Mouse (Mus musculus) forebrain, embryonic 12.5 days (tissue): ENCODE results near the gene Ddx46. TPM values are rescaled to one million over a fixed set of nuclear protein-coding genes. Genes with fewer than 3 reads are reported as not detected.
"Not testable (repeated sequence)": the region's sequence is repeated elsewhere in the genome, so short reads cannot be mapped to it uniquely, and the experiment has no call there.

Experiments used
- ATAC-seq: fragments of 200-750 bp; cut with Nextera tagmentation; 2 replicates; pipeline ENCODE4 v1.8.0; 2017; ENCODE audit warnings: moderate TSS enrichment; ENCODE audit not compliant: low FRiP score
- H3K27ac ChIP-seq: fragments of 300-500 bp; sonication (generic); 2 replicates; pipeline ENCODE4 v1.5.1; 2016; ENCODE audit warnings: mild to moderate bottlenecking
- H3K27me3 ChIP-seq: fragments of 300-500 bp; sonication (generic); 2 replicates; pipeline ENCODE4 v1.6.1; 2016; ENCODE audit warnings: mild to moderate bottlenecking
- H3K36me3 ChIP-seq: fragments of 300-500 bp; sonication (generic); replicated peaks from 2 replicates; pipeline ENCODE4 v1.6.1; 2016; ENCODE audit warnings: mild to moderate bottlenecking
- H3K4me1 ChIP-seq: fragments of 300-500 bp; sonication (generic); 2 replicates; pipeline ENCODE4 v1.6.1; 2016
- H3K4me2 ChIP-seq: fragments of 300-500 bp; sonication (generic); 2 replicates; pipeline ENCODE4 v1.6.1; 2016; ENCODE audit warnings: mild to moderate bottlenecking, moderate library complexity
- H3K4me3 ChIP-seq: fragments of 300-500 bp; sonication (generic); replicated peaks from 2 replicates; pipeline ENCODE4 v1.5.1; 2016; ENCODE audit warnings: mild to moderate bottlenecking
- H3K9ac ChIP-seq: fragments of 300-500 bp; sonication (generic); 2 replicates; pipeline ENCODE4 v1.6.1; 2016; ENCODE audit warnings: mild to moderate bottlenecking
- H3K9me3 ChIP-seq: fragments of 300-500 bp; sonication (generic); 2 replicates; pipeline ENCODE4 v1.6.1; 2016
- WGBS: fragments of 180-500 bp; shearing (Covaris S2); methylation state at CpG from one replicate; pipeline ENCODE4 v1.1.7; 2016; 5-methylcytosine and 5-hydroxymethylcytosine counted together
- polyA plus RNA-seq: library from polyadenylated mRNA; unstranded; fragments of >200 nt; fragmentation: Nextera tagmentation; extraction: Ambion mirVana; gene quantifications from 2 replicates; pipeline ENCODE4 v1.2.1, GENCODE M21; 2016

The Ddx46 gene
- polyA plus RNA-seq, 1 experiment from 2014 or later, result 47.4 TPM

- no peak overlapping the region for H3K4me2 ChIP-seq
Measured at GRCm38 (mm10) chr13:55607624-55608006, 27.2 kb upstream of the Ddx46 start.

DNA sequence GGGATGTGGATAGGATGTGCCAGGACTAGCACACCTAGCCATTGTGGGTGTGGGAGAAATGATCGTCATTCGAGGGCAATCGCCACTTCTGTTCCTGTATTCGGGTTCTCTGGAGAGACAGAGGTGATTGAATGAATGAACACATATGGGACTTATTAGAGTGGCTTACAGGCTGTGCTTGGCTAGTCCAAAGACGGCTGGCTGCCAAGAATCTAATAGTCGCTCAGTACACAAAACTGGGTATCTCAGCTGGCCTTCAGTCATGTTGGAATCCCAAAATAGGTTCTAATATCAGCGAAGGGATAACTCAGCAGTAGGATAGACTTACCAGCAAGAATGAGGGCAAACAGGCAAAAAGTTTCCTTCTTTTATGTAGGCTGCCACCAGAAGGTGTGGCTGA, 22.8 kb upstream of the Ddx46 start:
- Histone ChIP-seq H3K9ac (no peak overlapping the region), H3K27ac (no peak overlapping the region), H3K4me3 (no peak overlapping the region), H3K4me1 (no peaks in the 10 kb centered on the region), H3K27me3 (no peaks in the 10 kb centered on the region), H3K9me3 (no peaks in the 10 kb centered on the region), H3K4me2 (no peak overlapping the region), H3K36me3 (peaks cover 31% of the 10 kb centered on the region)
- 89% methylated on average over 7 of the region's 7 CpGs for WGBS
- ATAC-seq, result no peak

More at GRCm38 (mm10) chr13:55607624-55608006, 27.2 kb upstream of the Ddx46 start:
- H3K4me1 ChIP-seq, result no peaks in the 10 kb centered on the region
- no peaks in the 10 kb centered on the region for H3K27me3 ChIP-seq
- 84% methylated on average over 2 of the region's 2 CpGs for WGBS
- H3K36me3 ChIP-seq, result peaks cover 41% of the 10 kb centered on the region
- H3K4me3 ChIP-seq, result no peak overlapping the region
- no peaks in the 10 kb centered on the region for H3K9me3 ChIP-seq
- no peak for ATAC-seq
- H3K27ac ChIP-seq, result no peak overlapping the region
- H3K9ac ChIP-seq, result no peak overlapping the region

- no peak overlapping the region for H3K27ac ChIP-seq
- no peaks in the 10 kb centered on the region for H3K9me3 ChIP-seq
- H3K27me3 ChIP-seq, result no peaks in the 10 kb centered on the region; the same call in 1 of the 2 replicates
- no peak for ATAC-seq
- peaks cover 18% of the 10 kb centered on the region for H3K36me3 ChIP-seq
- WGBS, result 53% methylated on average over 5 of the region's 5 CpGs
- H3K9ac ChIP-seq, result no peak overlapping the region
- no peak overlapping the region for H3K4me2 ChIP-seq
- no peaks in the 10 kb centered on the region for H3K4me1 ChIP-seq
- H3K4me3 ChIP-seq, result no peak overlapping the region
Measured at GRCm38 (mm10) chr13:55613471-55613870, 21.4 kb upstream of the Ddx46 start.

DNA sequence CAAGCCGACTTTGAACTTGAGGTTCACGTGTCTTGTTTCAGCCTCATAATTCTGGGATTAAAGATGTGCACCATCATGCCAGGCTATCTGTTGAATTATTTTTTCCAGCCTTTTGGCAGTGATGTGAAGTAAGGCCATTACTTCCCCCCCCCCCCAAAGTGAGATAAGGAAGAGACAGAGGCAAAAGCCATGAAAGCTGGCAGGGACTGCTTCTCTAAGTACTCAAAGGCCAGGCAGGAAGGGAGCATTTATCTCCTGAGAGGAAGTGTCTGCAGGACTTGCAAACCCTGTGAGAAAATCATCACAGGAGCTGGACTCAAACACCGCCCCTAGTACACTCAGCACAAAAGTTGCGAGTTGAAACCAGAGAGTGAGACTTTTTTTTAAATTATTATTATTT, 15.5 kb upstream of the Ddx46 start:
- WGBS, result 93% methylated on average over 4 of the region's 4 CpGs
- peaks cover 14% of the 10 kb centered on the region for H3K4me1 ChIP-seq
- H3K27ac ChIP-seq, result no peak overlapping the region
- no peak overlapping the region for H3K4me2 ChIP-seq
- H3K9me3 ChIP-seq, result no peaks in the 10 kb centered on the region
- H3K27me3 ChIP-seq, result no peaks in the 10 kb centered on the region; the same call in 1 of the 2 replicates
- no peak for ATAC-seq
- no peak overlapping the region for H3K9ac ChIP-seq
- H3K4me3 ChIP-seq, result no peak overlapping the region
- H3K36me3 ChIP-seq, result no peaks in the 10 kb centered on the region

GRCm38 (mm10) chr13:55620275-55620674, 14.6 kb upstream of the Ddx46 start:
- Histone ChIP-seq H3K27ac (no peak overlapping the region), H3K27me3 (no peaks in the 10 kb centered on the region; the same call in 1 of the 2 replicates), H3K4me2 (no peak overlapping the region), H3K4me1 (peaks cover 23% of the 10 kb centered on the region), H3K9ac (no peak overlapping the region), H3K36me3 (peaks cover 8% of the 10 kb centered on the region; the same call in 1 of the 2 replicates), H3K4me3 (no peak overlapping the region), H3K9me3 (no peaks in the 10 kb centered on the region)
- ATAC-seq, result no peak
- WGBS, result 93% methylated on average over 2 of the region's 2 CpGs

DNA sequence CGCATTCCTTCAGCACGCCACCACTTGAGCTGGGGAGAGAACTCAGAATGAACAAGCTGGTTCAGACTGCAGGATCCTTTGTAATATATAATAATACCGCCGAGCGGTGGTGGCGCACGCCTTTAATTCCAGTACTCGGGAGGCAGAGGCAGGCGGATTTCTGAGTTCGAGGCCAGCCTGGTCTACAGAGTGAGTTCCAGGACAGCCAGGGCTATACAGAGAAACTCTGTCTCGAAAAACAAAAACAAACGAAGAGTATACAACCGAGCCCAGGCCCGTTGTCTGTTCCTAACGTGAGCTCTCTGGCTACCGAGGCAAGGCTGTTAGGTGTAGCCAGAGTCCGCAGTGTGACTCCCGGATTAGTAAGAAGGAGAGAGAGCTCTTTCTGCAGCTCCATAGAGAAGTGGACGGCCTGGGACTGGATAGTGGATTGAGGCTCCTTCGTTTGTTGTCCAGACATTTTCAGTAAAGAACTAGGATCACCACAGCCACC, 12.6 kb upstream of the Ddx46 start:
- not testable (repeated sequence) for H3K9me3 ChIP-seq, ATAC-seq, H3K27me3 ChIP-seq
- H3K4me1 ChIP-seq, result peaks cover 24% of the 10 kb centered on the region
- WGBS, result 31% methylated on average over 20 of the region's 20 CpGs
- peak overlapping the region; percentile 88; the same call in 1 of the 2 replicates for H3K27ac ChIP-seq
- H3K4me3 ChIP-seq, result peak overlapping the region; percentile 87
- peaks cover 23% of the 10 kb centered on the region for H3K36me3 ChIP-seq
- peak overlapping the region; percentile 83 for H3K9ac ChIP-seq
- H3K4me2 ChIP-seq, result peak overlapping the region; percentile 79

GRCm38 (mm10) chr13:55622649-55623541, 11.9 kb upstream of the Ddx46 start, which contains the start of gene Caml:
Caml (plus strand) TSS chr13:55623005.
- WGBS, result under 1% methylated on average over 59 of the region's 59 CpGs
- H3K4me3 ChIP-seq, result peak within 1 kb of the TSS; percentile 87
- ATAC-seq, result peak; percentile 99
- H3K36me3 ChIP-seq, result peaks cover 26% of the 10 kb centered on the region
- H3K27ac ChIP-seq, result peak within 1 kb of the TSS; percentile 88
- peak within 1 kb of the TSS; percentile 79 for H3K4me2 ChIP-seq
- peak within 1 kb of the TSS; percentile 83 for H3K9ac ChIP-seq
- no peaks in the 10 kb centered on the region; the same call in 1 of the 2 replicates for H3K27me3 ChIP-seq
- no peaks in the 10 kb centered on the region for H3K9me3 ChIP-seq
- H3K4me1 ChIP-seq, result peaks cover 24% of the 10 kb centered on the region

- H3K4me2 ChIP-seq, result peak overlapping the region; percentile 71
- peaks cover 19% of the 10 kb centered on the region for H3K4me1 ChIP-seq
- no peak overlapping the region for H3K27ac ChIP-seq
- no peak; the same call in 1 of the 2 replicates for ATAC-seq
- no peaks in the 10 kb centered on the region for H3K27me3 ChIP-seq
- H3K36me3 ChIP-seq, result peaks cover 53% of the 10 kb centered on the region
- WGBS, result under 1% methylated on average over 40 of the region's 40 CpGs
- H3K4me3 ChIP-seq, result peak overlapping the region; percentile 88
- H3K9ac ChIP-seq, result peak overlapping the region; percentile 86
- no peaks in the 10 kb centered on the region for H3K9me3 ChIP-seq
Measured at GRCm38 (mm10) chr13:55635146-55635571, 332 bp downstream of the Ddx46 start.

DNA sequence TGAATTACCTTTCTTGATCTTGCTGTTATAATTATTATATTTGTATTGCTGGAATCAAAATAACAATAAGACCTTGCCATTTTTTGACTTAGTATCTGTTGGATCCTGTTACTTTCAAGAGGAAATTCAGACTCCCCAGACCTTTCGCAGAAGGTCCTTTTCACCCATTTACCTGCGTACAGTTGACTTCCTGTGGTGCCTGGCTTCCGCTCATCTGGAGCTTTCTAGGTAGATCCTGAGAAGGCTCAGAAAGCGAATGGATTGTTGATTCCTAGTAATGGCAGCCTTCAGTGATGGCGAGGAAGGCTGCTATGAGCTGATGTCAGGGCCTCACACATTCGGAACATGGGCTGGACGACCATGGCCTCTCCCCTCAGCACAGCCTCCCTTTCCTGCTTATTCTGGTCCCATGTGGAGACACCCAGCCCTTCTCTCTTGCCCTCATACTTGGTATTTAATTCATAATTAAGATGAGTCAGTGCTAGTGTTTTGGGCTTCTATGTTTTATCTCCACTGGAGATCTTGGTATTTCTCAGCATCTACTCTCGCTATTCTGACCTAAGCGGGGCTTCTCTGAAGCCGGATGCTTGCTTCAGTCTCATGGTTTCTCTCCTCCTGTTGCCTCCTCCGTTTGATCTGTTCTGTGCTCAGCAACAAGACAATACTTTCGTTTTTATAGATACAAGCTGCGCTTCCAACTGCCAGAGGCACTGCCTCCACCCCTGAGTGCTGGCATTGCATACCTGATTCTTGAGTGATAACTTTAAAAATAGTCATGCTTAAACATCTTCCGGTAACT, 1.6 kb downstream of the Ddx46 start:
- Histone ChIP-seq H3K4me3 (peak overlapping the region; percentile 88; the same call in 1 of the 2 replicates), H3K4me2 (peak overlapping the region; percentile 71), H3K27me3 (no peaks in the 10 kb centered on the region), H3K27ac (no peak overlapping the region), H3K9ac (no peak overlapping the region), H3K9me3 (no peaks in the 10 kb centered on the region), H3K36me3 (peaks cover 50% of the 10 kb centered on the region), H3K4me1 (peaks cover 19% of the 10 kb centered on the region)
- 93% methylated on average over 14 of the region's 14 CpGs for WGBS
- no peak for ATAC-seq

DNA sequence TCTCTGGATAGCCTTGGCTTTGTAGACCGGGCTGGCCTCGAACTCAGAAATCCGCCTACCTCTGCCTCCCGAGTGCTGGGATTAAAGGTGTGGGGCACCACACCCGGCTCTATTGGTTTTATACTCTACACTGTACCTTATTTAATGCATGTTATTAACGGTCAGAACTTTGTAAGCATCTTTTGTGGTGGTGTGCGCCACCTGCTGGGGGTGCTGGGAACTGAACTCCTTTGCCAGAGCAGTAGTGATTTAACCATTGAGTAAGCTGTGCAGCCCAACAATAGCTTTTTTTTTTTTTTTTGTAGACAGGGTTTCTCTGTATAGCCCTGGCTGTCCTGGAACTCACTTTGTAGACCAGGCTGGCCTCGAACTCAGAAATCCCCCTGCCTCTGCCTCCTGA, 5.7 kb downstream of the Ddx46 start:
- not testable (repeated sequence) for H3K27ac ChIP-seq, ATAC-seq, H3K9ac ChIP-seq, H3K9me3 ChIP-seq, H3K27me3 ChIP-seq, H3K4me2 ChIP-seq, H3K4me3 ChIP-seq
- peaks cover 15% of the 10 kb centered on the region for H3K4me1 ChIP-seq
- peaks cover 44% of the 10 kb centered on the region for H3K36me3 ChIP-seq
- 54% methylated on average over 8 of the region's 8 CpGs for WGBS

GRCm38 (mm10) chr13:55644525-55644924, 9.7 kb downstream of the Ddx46 start:
- Histone ChIP-seq H3K4me2 (no peak overlapping the region), H3K27me3 (no peaks in the 10 kb centered on the region), H3K9me3 (no peaks in the 10 kb centered on the region), H3K9ac (no peak overlapping the region), H3K36me3 (peaks cover 66% of the 10 kb centered on the region), H3K4me3 (no peak overlapping the region), H3K27ac (no peak overlapping the region), H3K4me1 (no peaks in the 10 kb centered on the region)
- 94% methylated on average over 2 of the region's 2 CpGs for WGBS
- ATAC-seq, result no peak

- Histone ChIP-seq H3K9ac (no peak overlapping the region), H3K9me3 (no peaks in the 10 kb centered on the region), H3K36me3 (peaks cover 98% of the 10 kb centered on the region), H3K4me1 (no peaks in the 10 kb centered on the region), H3K4me3 (no peak overlapping the region), H3K27me3 (no peaks in the 10 kb centered on the region), H3K4me2 (no peak overlapping the region), H3K27ac (no peak overlapping the region)
- 90% methylated on average over 12 of the region's 12 CpGs for WGBS
- ATAC-seq, result no peak
Measured at GRCm38 (mm10) chr13:55650098-55650497, 15.3 kb downstream of the Ddx46 start.
